Mouse (Mus musculus): ENCODE results near the gene Gm45062.

DNA sequence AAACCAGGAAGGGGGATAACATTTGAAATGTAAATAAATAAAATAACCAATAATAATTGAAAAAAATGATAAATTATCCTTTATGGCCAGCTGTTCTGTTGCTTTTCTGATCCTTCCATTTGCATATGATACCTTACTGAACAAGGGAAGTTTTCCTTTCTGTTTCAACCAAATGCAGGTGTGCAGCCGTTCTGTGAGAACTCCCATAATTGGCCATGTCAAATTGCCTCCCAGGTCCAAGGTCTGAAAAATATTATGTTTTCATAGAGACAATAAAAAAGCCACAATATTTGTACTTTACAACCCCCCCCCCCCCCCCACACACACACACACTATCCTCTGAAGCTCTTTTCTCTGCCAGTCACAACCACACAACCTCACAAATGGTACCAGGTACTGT lies 206.1 kb downstream of the Gm45062 start:
- TF ChIP-seq GATA1 (IDR thresholded peaks at IDR 0.05; ENCODE audit: low read length) (no peak), TAL1 (IDR thresholded peaks at IDR 0.05; ENCODE audit: low read length) (no peak)

All from erythroblast, embryonic 14.5 days (primary cell).